Mouse (Mus musculus) hindbrain, postnatal 0 days (tissue): ENCODE data around the gene Rala. TPM values are rescaled to one million over a fixed set of nuclear protein-coding genes. Genes with fewer than 3 reads are reported as not detected.

ENCODE experiments used
- ATAC-seq: fragments of 200-750 bp; cut with Nextera tagmentation; 2 replicates; pipeline ENCODE4 v1.8.0; 2017; ENCODE audit warnings: mild to moderate bottlenecking, moderate TSS enrichment, moderate library complexity
- DNase-seq: peaks from one replicate; pipeline ENCODE4 v3.0.0-alpha.2; 2015; ENCODE audit warnings: low spot score
- H3K27ac ChIP-seq: fragments of 300-500 bp; sonication (generic); 2 replicates; pipeline ENCODE4 v1.5.1; 2014; ENCODE audit warnings: mild to moderate bottlenecking
- H3K27me3 ChIP-seq: fragments of 300-500 bp; sonication (generic); 2 replicates; pipeline ENCODE4 v1.6.1; 2014; ENCODE audit warnings: low read length, mixed read lengths; ENCODE audit not compliant: insufficient read depth
- H3K36me3 ChIP-seq: fragments of 300-500 bp; sonication (generic); 2 replicates; pipeline ENCODE4 v1.6.1; 2014; ENCODE audit warnings: low read length, mixed read lengths; ENCODE audit not compliant: insufficient read depth
- H3K4me1 ChIP-seq: fragments of 300-500 bp; sonication (generic); 2 replicates; pipeline ENCODE4 v1.6.1; 2014; ENCODE audit warnings: antibody characterized with exemption, low read length, mixed read lengths; ENCODE audit not compliant: insufficient read depth
- H3K4me2 ChIP-seq: fragments of 300-500 bp; sonication (generic); 2 replicates; pipeline ENCODE4 v1.6.1; 2014; ENCODE audit warnings: low read depth, mild to moderate bottlenecking, low read length, moderate library complexity, mixed read lengths
- H3K4me3 ChIP-seq: fragments of 300-500 bp; sonication (generic); 2 replicates; pipeline ENCODE4 v1.5.1; 2014; ENCODE audit warnings: low read length
- H3K9ac ChIP-seq: fragments of 300-500 bp; sonication (generic); replicated peaks from 2 replicates; pipeline ENCODE4 v1.6.1; 2014; ENCODE audit warnings: mild to moderate bottlenecking, low read length, moderate library complexity, mixed read lengths
- H3K9me3 ChIP-seq: fragments of 300-500 bp; sonication (generic); 2 replicates; pipeline ENCODE4 v1.6.1; 2016; ENCODE audit warnings: low read length, mixed read lengths
- CTCF ChIP-seq: IDR thresholded peaks from 2 replicates; pipeline ENCODE4 v1.5.1; 2016; ENCODE audit warnings: antibody characterized with exemption, control low read depth, low read depth
- WGBS: fragments of 180-500 bp; shearing (Covaris S2); extraction: QIAGEN DNeasy Blood & Tissue Kit; methylation state at CpG from one replicate; pipeline ENCODE4 v1.1.7; 2014; 5-methylcytosine and 5-hydroxymethylcytosine counted together
- polyA plus RNA-seq: library from polyadenylated mRNA; unstranded; fragments of >200 nt; fragmentation: Nextera tagmentation; extraction: Ambion mirVana; gene quantifications from 2 replicates; pipeline ENCODE4 v1.2.1, GENCODE M21; 2015
- total RNA-seq: library from RNA; depleted of rRNA; stranded (reverse); fragments of >200 nt; gene quantifications from 2 replicates; pipeline ENCODE4 v1.2.3, GENCODE M21; 2014

The Rala gene
- total and polyA plus RNA-seq, 2 experiments from 2014 or later = 68.5 to 229 TPM

GRCm38 (mm10) chr13:17891545-17891944 is 52.5 kb downstream of the Rala start:
- Histone ChIP-seq H3K27ac (no peak overlapping the region), H3K9ac (no peak overlapping the region), H3K4me3 (no peak overlapping the region), H3K4me2 (no peak overlapping the region), H3K9me3 (no peaks in the 10 kb centered on the region), H3K36me3 (peaks cover 29% of the 10 kb centered on the region), H3K27me3 (no peaks in the 10 kb centered on the region), H3K4me1 (no peaks in the 10 kb centered on the region)
- WGBS = 93% methylated on average over 6 of the region's 6 CpGs
- no peak for TF ChIP-seq CTCF
- ATAC-seq (no peak), DNase-seq (no peak)

DNA sequence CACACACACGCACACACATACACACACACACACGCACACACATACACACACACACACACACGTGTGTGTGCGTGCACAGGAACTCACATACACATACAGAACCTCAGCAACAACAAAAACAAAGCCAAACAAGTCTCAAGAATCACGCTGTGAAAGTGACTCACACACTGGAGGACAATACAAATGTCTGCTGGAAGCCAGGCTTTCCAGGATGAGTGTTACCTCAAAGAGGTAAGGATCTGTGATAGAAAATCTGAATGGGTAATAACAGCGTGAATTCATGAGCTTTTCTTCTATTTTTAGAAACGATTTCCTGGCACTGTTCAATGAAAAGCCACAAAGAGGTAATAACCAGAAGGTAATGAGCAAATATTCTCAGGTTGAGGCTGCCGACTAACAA is 59.8 kb downstream of the Rala start:
- ATAC-seq (0 out of 2 replicates have a peak, but pooled peaks have one; percentile 47), DNase-seq (peak; percentile 23)
- Histone ChIP-seq H3K9me3 (no peaks in the 10 kb centered on the region), H3K36me3 (peaks cover 15% of the 10 kb centered on the region), H3K9ac (no peak overlapping the region), H3K4me1 (no peaks in the 10 kb centered on the region), H3K27me3 (no peaks in the 10 kb centered on the region), H3K4me2 (no peak overlapping the region), H3K27ac (no peak overlapping the region), H3K4me3 (no peak overlapping the region)
- TF ChIP-seq CTCF = no peak
- WGBS = 78% methylated on average over 8 of the region's 8 CpGs

DNA sequence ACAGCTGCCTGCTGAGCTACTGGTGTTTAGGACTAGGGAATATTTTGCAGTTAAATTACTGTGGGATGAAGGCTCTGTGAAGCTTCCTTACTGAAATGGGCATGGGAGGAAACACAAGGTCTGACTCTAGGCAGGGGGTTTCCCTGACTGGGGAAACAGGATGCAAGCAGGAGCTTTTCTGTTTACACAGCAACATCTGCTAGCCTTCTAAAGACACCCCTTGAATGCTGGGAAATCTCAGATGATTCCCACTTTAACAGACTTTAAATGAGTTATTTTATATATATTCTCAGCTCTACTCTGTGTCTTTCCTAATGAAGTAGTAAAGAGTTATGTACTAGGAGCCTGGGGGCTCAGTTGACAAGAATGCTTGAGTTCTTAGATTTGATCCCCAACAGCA is 65.0 kb downstream of the Rala start:
- Histone ChIP-seq H3K9me3 (no peaks in the 10 kb centered on the region), H3K4me3 (no peak overlapping the region), H3K9ac (no peak overlapping the region), H3K4me1 (no peaks in the 10 kb centered on the region), H3K27ac (no peak overlapping the region), H3K4me2 (no peak overlapping the region), H3K36me3 (peaks cover 6% of the 10 kb centered on the region; the same call in 1 of the 2 replicates), H3K27me3 (no peaks in the 10 kb centered on the region)
- ATAC-seq (no peak), DNase-seq (no peak)
- no peak for TF ChIP-seq CTCF

DNA sequence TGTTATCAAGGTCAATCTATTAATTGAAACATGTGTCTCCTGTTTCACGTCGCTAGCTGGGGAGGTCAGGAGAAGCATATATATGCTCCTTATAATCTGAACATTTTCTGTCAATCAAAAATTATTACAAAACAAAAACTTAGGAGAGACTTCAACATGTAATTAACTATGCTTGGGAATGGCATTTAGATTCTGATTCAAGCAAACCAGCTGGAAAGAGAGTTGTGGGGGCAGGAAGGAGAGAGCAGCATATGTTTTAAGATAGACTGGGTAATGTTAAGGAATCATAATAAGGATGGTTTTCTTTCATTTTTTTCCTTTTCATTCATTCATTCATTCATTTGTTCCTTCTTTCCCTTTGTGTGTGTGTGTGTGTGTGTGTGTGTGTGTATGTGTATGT is 77.3 kb downstream of the Rala start:
- ATAC-seq (no peak), DNase-seq (no peak)
- Histone ChIP-seq H3K9ac (no peak overlapping the region), H3K27me3 (no peaks in the 10 kb centered on the region), H3K4me3 (no peak overlapping the region), H3K4me1 (no peaks in the 10 kb centered on the region), H3K9me3 (no peaks in the 10 kb centered on the region), H3K36me3 (no peaks in the 10 kb centered on the region), H3K4me2 (no peak overlapping the region), H3K27ac (no peak overlapping the region)
- 79% methylated on average over 2 of the region's 2 CpGs for WGBS
- no peak for TF ChIP-seq CTCF

DNA sequence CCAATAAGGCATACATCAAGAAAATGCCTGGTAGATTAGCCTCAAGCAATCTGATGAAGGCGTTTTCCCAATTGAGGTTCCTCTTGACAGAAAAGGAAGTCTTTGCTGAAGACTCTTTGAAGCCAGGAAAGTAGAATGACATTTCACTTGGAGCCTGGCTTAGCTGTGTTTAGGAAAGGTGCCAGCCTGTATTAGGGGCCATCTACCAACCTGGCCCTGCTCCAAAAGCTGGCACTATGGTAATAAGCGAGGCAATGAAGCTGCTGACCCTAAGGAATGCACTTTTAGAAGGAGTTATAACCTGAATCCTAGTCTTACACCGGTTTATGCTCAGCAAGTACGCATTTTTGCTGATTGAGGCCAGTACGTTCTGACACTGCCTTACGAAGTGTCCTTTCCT is 83.5 kb downstream of the Rala start:
- H3K4me1 ChIP-seq = 0 out of 2 replicates have a peak, but pooled peaks cover 3% of the 10 kb centered on the region
- H3K9ac ChIP-seq = no peak overlapping the region
- DNase-seq (no peak), ATAC-seq (no peak)
- WGBS = 78% methylated on average over 6 of the region's 6 CpGs
- TF ChIP-seq CTCF = no peak
- H3K9me3 ChIP-seq = no peaks in the 10 kb centered on the region
- no peak overlapping the region for H3K4me2 ChIP-seq
- no peaks in the 10 kb centered on the region for H3K27me3 ChIP-seq
- no peak overlapping the region for H3K27ac ChIP-seq
- H3K36me3 ChIP-seq = no peaks in the 10 kb centered on the region
- no peak overlapping the region for H3K4me3 ChIP-seq

GRCm38 (mm10) chr13:17859365-17860033 is 84.5 kb downstream of the Rala start:
- H3K4me1 ChIP-seq = 0 out of 2 replicates have a peak, but pooled peaks cover 3% of the 10 kb centered on the region
- H3K9me3 ChIP-seq = no peaks in the 10 kb centered on the region
- no peak overlapping the region for H3K4me2 ChIP-seq
- H3K36me3 ChIP-seq = no peaks in the 10 kb centered on the region
- ATAC-seq (peak; percentile 37; the same call in 1 of the 2 replicates), DNase-seq (no peak)
- H3K27ac ChIP-seq = no peak overlapping the region
- no peaks in the 10 kb centered on the region for H3K27me3 ChIP-seq
- no peak overlapping the region for H3K9ac ChIP-seq
- WGBS = 76% methylated on average over 13 of the region's 13 CpGs
- no peak for TF ChIP-seq CTCF
- H3K4me3 ChIP-seq = no peak overlapping the region

- Histone ChIP-seq H3K9me3 (no peaks in the 10 kb centered on the region), H3K36me3 (no peaks in the 10 kb centered on the region), H3K27me3 (no peaks in the 10 kb centered on the region), H3K4me2 (no peak overlapping the region), H3K9ac (no peak overlapping the region), H3K4me3 (no peak overlapping the region), H3K27ac (no peak overlapping the region), H3K4me1 (0 out of 2 replicates have a peak, but pooled peaks cover 3% of the 10 kb centered on the region)
- 51% methylated on average over 9 of the region's 9 CpGs for WGBS
- no peak for TF ChIP-seq CTCF
- DNase-seq = peak; percentile 18
- no peak for ATAC-seq
These were observed 87.0 kb downstream of the Rala start for GRCm38 (mm10) chr13:17857046-17857445.
